Mouse (Mus musculus) adrenal gland, adult (tissue): ENCODE measurements at regions not wholly inside any gene's neighbourhood (a gene's known extent, or its start where the extent isn't known, plus 50 kb on each side); places are given as distances from the start of the nearest gene placed in this dataset.

ENCODE experiments used
- DNase-seq, 2 experiments: peaks; one replicate each; pipeline ENCODE4 v3.0.0; 2022 to 2023; ENCODE audit warnings: low spot score in 1 of 2; ENCODE audit not compliant: inconsistent age in 2 of 2

DNA sequence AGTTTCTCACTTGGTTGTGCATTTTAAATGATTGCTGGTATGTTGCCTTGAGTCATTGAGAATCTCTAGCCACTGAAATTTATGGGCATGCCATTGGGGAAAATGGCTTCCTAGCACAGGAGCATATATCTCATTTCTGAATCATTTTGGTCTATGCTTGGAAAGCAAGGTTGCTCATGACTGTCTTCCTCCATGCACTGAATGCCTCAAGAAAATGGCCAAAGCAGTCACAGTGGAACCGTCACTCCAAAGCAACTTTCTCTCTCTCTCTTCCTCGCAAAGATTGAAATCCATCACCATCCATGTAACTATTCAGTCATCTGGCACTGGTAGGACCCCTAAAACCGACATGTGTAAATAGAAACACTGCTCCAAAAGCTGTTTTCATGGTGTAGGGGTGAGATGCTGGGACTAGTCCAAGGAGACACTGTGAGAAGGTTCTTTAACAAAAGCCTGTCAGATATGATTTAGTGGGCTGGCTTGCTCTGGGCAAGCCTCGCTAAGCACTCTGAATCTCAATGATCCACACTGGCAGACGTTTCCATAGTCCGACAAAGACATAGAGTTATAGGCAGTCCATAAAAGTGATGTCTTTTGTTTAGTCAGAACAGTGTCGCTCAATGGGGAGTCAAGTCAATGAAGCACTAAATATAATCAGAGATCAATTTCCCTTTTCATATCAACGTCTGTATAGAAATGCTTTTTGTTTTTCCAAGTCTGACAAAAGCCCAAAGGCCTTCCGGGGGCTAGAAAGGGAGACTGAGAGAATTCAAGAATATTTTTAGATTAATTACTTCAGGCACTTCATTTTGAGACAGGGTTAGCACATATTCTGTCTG lies 492.6 kb downstream of the Kcnj2 start:
- no peak for DNase-seq

DNA sequence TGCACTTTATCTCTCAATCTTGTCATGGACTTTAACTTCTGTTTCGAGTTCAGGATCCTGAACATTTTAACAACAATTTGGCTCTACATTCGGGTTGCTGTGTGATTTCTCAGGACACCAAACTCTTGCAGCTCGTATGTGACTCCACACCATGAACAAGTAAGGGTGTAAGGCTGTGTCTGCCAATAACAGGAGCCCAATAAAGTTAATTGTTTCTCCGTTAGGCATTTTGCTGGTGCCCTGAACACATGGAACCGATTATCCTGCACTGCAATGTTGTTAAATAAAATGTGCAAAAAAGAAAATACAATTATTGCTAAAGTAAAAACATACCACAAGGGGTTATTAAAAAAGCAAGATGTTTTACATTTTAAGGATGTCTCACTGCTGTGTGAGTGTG lies 497.2 kb downstream of the Kcnj2 start:
- DNase-seq = no peak

DNA sequence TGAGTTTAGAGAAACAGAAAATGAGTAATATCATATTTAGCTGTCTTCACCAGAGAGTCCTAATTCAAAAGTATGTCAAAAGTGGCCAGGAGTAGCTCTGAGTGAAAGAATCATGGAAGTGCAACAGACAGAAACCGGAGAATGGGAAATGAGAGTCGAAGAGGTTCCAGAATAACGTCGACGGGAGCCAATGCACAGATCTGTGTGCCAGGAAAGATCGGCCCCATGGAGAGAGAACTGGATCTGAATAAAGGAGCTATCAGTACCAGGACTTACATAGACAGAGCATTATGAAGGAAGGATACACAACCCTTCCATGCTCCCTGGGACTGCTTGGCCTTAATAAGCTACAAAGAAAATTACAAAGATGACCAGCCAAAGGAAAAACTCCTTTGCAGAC lies 502.1 kb downstream of the Kcnj2 start:
- DNase-seq = no peak

DNA sequence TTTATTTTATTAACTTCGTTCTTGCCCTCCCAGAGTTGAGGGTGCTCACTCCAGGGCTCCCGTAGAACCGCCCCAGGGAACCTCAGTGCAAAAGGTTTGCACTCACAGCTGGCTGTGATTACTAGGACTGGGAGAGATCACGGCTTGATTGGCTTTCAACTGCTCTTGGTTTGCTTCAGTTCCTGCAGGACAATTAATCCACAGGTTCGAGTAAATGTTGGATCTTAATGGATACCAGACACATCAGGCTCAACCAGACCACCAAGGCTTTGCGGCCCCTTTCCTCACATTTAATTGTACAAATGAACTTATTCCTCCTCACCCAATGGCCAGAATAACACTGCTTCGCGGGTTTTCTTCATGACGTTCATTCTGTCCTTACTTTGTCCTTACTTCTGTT lies 502.9 kb downstream of the Kcnj2 start:
- DNase-seq = no peak

DNA sequence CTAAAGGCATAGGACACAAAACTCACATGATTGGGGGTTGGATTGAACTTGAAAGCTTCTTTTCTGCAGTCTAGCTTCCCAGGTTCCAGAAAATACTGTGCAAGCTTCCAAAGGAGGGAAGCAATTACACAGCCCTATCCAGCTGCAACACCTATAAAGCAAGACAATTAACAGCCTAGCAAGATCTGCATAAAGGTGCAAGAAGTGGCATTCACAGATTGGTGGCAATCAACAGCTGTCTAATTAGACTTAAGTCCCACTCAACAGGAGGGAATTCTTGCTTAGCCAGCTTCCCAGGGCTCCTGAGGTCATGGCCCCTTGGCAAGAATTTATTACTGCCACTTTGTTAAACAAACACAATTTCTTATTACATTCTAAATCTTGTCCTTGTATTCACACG lies 511.9 kb downstream of the Kcnj2 start:
- no peak for DNase-seq

DNA sequence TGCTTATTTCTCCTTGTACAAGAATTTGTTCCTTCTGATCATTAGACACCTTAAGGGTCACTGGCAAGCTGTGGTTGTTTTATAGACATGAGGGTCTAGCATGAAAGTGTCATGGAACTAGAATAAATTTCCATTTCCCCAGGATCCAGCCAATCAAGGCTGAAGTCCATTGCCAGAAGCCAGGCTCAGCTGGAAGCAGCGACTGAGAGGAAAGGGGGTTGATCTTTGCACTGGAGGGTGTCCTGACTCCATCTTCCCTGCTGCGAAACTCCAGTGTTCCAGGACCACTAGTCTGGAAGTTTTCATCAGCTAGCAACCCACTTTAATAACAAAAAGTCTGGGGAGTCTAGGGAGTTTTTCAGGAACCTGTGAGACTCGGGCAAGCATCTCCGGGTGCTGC lies 517.0 kb downstream of the Kcnj2 start:
- DNase-seq = no peak

DNA sequence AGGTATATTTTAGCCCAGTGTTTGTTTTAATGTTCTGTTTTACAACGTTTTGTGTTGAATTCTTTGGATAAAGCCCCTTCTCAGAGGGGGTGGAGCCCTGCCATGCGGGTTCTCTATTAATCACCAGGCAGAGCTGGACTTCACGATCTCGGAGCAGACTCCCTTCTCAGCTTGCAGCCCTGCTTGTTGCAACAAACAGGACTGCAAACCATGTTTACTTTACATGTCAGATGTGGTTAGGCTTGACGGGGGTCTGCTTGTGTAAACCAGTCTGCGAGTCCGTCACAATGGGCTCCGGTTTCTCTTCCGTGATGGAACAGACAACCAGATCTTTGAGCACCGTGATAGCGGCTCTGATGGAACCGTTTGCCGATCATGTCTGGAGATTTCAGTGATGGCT lies 517.6 kb downstream of the Kcnj2 start:
- no peak for DNase-seq

DNA sequence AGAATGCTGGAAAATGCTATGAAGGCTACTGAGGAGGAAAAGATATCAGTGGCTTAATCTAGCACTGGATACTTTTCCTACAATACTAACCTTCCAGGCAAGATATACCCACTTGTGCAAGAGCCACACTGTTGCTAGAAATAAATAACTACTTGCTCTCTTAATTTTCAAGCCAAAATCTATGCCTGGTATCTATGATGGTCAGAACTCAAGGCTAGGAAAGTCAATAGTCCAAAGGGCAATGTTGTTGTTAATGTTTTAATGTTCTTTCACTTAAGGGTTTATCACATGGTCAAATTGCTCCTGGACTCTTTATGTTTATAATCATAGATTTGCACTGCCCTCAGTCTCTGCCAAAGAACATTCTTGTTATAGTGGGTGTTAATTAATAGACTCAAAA lies 533.5 kb downstream of the Kcnj2 start:
- no peak for DNase-seq

DNA sequence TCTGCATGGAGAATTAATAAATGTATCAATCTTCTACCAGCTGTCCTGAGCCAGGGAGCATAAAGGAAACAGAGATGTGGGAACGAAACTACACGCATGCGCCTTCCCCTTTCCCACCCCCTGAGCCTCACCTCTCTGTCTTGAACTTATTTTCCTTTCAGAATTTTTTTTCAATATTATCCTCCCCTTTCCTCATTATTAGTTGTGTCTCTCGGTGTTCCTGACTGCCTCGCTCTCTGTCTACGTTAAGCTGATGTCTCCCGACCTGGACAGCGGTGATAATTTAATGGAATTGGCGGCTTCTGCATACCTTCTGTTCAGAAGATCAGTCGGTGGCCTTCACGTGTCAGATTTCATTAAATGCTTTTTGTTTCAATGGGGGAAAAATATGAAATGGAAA lies 539.2 kb downstream of the Kcnj2 start:
- DNase-seq = no peak

DNA sequence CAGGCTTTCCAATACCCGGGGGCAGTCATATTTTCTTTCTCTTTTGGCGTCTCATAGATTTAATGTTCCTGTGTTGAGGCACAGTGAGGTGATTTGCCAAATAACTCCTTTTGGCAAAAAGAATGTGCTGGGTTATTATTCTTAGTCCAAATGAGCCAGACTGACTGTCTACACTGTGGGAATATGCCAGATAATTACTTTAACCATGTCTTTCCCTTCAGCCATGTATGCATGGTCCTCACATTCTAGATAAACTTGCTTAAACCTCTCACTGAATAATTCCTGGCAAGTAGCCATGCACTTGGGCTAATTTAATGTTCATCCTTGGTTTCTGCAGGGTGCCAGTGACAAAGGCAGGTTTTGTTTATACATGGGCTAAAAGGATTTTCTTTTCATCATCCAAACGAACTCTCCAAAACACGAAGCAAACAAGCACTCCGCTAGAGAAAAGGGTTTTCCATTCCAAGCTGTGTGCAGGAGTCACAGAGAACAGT lies 544.6 kb downstream of the Kcnj2 start:
- no peak for DNase-seq

DNA sequence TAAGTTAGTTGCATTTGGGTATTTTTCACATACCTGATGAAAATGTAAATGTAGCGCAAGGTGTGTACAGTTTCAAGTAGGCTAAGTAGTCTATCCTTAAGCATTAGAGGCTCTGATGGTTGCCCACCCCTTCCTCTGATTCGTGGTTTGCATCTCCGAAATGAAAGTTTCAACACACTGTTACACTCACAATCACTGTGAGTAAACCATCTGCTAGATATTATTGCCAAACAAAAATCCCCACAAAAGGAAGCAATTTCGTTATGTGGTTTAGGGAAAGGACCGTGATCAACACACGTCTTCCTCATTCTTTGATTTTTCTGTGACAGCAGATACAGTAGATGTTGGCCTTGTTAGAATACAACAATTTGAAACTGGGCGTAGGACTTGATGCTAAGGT lies 577.6 kb downstream of the Kcnj2 start:
- DNase-seq = no peak

DNA sequence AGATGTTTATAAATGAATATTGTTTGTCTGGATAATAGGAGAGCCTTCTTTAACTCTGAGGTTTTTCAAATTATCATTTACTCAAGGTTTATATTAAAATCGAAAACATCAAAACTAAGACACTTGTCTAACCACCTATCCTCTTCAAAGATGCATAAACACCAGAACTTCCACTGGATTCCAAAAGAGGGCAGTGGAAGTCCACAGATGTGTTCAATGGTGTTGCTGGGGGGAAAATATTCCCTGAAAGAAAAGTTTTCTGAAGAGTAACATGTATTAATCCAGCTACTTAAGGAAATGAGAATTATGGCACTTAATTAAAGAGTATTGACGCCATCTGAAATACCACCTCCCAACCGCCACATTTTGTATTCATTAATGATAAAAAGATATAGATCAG lies 586.9 kb downstream of the Kcnj2 start:
- DNase-seq = peak; percentile 3 to 47

DNA sequence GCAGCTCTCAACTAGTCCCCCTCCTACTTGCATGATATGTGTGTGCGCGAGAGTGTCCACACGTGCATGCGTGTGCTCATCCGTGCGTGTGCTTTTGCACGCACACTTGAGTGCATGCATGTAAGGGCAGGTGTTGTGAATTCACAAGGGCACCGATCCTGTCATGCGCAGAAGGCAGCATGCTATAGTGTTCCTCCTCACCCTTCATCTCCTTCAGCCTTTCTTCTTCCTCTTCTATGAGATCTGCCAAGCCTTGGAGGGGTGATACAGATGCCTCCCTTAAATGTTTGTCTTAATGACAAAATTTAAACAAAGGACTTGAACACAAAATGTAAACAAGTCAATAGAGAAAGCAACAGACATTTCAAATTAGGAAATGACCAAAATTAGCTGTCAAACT lies 591.8 kb downstream of the Kcnj2 start:
- no peak for DNase-seq

DNA sequence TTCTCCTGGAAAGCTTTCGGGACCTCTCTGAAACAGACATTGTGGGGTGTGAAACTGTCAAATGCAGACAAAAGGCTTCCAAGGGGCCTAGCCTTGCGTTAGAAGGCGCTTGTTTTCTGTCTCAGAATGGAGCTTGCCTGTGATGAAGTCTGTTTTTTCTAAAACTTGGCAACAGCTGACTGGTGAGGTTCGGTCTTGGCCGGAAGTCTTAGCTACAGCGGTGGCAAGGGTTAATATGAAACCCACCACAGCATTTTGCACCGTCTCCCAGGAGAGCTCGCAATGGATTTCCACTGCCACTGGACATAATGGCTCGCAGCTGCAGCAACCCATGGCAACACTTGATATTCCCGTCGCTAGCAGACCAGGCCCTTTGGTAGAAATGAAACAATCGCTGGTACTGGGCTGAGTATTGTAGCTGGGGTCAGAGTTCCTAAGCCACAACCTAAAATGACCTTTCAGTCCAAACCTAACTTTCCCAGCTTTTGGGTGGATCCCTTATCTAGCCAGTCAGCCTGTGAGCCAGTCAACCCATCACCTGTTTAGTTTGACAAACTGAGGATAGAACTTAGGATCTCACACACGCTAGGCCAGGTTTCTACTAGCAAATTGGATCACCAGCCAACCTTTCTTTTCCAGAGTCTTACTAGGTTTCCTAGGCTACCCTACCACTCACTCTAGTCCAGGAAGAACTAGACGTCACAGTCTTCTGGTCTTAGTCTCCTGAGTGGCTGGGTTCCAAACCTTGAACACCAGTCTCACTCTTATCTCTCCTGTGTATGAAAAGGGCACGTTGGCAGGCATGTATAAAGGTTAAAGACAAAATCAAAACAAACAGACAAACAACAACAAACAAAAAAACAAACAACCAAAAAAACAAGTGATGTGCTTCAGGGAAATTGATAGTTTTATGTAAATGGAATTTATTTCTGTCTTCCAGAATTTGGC lies 592.7 kb downstream of the Kcnj2 start:
- DNase-seq = no peak

DNA sequence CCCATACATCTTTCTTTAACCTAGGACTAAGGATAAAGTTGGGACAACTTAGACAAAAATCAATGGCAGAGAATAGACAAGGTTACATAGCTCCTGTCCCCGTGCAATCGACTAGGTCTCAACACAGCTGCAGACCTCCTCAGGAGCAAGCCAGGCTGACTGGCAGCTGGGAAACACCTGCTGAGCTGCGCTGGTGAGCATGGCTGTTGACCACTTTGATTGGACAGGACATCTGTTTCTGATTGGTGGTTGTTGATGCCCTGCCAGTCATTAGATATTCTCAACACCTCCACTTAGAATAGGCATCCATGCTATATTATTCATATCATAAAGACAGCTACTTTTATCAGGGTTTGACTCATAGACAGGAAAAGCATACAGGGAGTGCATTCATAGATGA lies 597.3 kb downstream of the Kcnj2 start:
- no peak for DNase-seq

DNA sequence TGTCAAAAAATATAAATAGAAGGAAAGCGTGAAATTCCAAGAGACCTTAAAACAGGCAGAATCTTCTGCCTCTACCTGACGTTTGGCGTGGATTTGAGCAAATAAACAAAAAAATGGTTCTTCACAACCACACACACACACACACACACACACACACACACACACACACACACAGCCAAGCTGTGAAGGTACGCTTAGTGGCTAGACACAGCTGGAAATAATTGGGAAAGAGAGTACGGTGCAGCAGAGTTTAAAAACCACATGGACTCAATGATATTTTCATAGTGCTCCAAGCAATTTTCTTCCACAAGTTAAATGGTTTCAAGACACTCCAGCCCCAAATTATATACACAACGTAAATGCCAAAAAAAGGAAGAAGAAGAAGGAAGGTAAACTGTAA lies 600.4 kb downstream of the Kcnj2 start:
- no peak for DNase-seq

DNA sequence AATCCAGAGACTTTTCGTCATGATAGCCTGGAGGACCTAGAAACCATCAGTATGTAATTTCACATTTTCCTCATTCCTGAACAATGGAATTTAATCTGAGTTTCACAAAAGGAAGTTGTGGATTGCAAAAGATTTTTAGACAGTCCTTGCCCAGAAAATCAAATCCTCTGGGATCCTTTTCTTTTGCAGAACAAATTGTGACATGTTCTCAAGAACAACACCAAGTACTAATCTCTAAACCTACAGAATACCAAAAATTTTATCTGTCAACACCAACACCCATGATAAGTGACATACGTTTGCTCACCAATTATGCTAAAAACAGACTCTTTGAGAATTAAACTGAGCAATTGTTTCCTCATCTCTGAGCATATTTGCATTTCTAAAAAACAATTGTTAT lies 605.9 kb downstream of the Kcnj2 start:
- no peak for DNase-seq

DNA sequence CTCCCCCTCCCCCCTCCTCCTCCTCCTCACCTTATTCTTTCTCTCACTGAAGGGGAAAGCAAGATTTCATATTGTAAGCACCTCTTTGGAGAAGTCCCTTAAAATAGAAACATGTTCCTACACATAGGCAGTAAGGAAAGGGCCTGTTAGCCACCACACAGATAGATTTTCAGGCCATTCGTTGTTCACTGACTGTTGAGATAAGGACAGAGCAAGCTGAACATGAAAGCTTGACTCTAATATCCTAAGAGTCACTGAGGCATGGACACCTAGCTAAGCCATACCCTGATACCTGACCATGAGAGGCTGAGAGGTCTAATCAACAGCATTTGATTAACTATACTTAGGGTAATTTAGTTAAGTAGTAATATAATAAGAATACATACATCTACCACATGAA lies 609.7 kb downstream of the Kcnj2 start:
- DNase-seq = no peak

DNA sequence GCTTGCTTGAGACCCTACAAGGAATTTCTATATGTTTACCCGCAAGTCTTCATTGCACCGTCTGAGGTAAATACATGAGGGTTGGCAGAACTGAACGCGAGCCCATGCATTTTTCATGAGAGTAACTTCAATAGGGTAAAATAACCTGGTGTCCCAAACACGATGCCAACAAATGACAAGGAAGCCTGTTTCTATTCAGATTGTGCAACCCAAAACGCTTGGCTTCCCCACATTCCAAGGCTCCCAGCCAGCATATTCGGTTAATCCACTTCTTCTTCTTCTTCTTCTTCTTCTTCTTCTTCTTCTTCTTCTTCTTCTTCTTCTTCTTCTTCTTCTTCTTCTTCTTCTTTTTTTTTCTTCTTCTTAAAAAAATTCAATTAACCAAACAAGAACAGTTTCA lies 616.4 kb downstream of the Kcnj2 start:
- no peak for DNase-seq

DNA sequence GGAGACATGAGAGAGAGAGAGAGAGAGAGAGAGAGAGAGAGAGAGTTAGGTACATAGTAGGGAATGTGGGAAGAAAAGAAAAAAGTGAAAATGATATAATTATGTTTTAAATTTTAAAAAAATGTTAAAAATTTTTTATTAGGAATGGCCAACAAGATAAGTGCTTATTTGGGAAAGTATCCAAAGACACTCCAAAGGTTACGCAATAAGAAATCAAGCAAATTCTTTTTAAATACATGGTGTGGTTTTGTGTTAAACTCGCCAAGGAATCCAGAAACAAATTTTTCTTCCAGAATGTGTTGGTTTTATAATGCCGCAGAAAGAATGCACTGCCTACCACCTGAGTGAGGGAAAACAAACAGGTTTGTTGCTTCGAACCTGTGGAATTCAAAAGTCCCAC lies 617.9 kb downstream of the Kcnj2 start:
- no peak for DNase-seq

DNA sequence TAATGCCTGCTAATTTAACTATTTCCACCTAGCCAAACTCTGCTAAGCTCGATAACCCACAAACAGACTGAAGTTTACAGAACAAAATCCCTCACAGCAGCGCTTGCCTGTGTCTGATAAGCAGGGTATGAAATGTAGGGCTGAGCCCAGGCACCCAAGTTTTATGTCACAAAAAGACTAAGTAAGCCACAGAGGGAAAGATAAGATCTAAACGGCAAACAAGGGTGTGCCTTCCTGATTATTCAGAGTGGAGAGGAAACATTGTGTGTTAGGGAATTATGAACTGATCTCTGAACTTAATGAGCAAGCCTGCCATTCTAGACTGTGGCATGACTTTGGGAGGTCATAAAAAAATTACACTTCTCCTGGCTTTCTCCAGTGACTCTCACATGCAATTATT lies 621.8 kb downstream of the Kcnj2 start:
- no peak for DNase-seq

DNA sequence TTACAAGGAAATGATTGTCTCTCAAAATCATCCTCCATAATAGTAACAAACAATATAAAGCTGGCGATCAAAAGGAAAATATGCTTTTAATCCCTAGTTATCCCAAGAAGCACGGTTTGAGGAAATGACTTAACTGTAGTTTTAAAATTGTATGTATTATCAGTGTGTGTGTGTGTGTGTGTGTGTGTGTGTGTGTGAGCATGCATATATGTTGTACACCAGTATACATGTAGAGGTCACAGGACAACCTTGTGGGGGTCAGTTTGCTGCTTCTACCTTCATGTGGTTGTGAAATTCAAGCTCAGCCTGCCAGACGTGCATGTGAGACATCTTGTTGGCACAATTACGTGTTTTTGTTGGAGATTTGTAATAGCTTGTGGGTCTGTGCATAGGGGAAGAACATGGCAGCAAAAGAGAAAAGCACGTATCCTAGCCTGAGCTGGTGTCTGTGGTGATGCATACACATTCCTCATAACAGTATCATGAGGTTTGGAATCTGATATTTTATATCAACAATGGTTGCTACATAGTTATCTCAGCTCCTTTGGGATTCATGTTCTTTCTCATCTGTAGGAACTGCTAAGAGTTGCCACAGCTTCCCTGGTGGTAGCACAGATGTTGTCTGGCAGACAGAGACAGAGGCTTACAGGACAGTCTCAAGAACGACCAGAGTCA lies 622.4 kb downstream of the Kcnj2 start:
- no peak for DNase-seq
